Mouse (Mus musculus) myocyte (in vitro differentiated cells): Measurements from ENCODE around the gene Lrcol1.

Source experiments
- CEBPB ChIP-seq: IDR thresholded peaks from 2 replicates; pipeline ENCODE4 v1.6.1; 2011; ENCODE audit warnings: mild to moderate bottlenecking, moderate library complexity; ENCODE audit not compliant: poor library complexity, insufficient read depth, severe bottlenecking
- E2F4 ChIP-seq: IDR thresholded peaks from one replicate; pipeline ENCODE4 v1.6.1; 2011; ENCODE audit warnings: mild to moderate bottlenecking, control low read depth, moderate library complexity; ENCODE audit not compliant: insufficient read depth
- MAX ChIP-seq: IDR thresholded peaks from one replicate; pipeline ENCODE4 v1.6.1; 2011; ENCODE audit warnings: low read depth, mild to moderate bottlenecking, control low read depth
- MYOD1 ChIP-seq, 3 experiments: IDR thresholded peaks; one replicate each; pipeline ENCODE4 v1.6.1; 2011; ENCODE audit warnings: control low read depth in 2 of 3, low read depth in 2 of 3, mild to moderate bottlenecking in 2 of 3, moderate library complexity in 1 of 3; ENCODE audit not compliant: insufficient read length in 2 of 3, control insufficient read depth in 1 of 3
- MYOG ChIP-seq, 3 experiments: IDR thresholded peaks; one replicate each; pipeline ENCODE4 v1.6.1; 2011; ENCODE audit warnings: control low read depth in 2 of 3, low read depth in 2 of 3, mild to moderate bottlenecking in 2 of 3; ENCODE audit not compliant: insufficient read length in 2 of 3, control insufficient read depth in 1 of 3, insufficient read depth in 1 of 3
- POLR2A ChIP-seq: IDR thresholded peaks from one replicate; pipeline ENCODE4 v1.6.1; 2011; ENCODE audit warnings: low read depth, mild to moderate bottlenecking, control low read depth, moderate library complexity; ENCODE audit not compliant: insufficient read length
- POLR2AphosphoS2 ChIP-seq: IDR thresholded peaks from one replicate; pipeline ENCODE4 v1.6.1; 2011; ENCODE audit warnings: low read depth, control low read depth; ENCODE audit not compliant: insufficient read length
- SRF ChIP-seq: IDR thresholded peaks from one replicate; pipeline ENCODE4 v1.6.1; 2011; ENCODE audit warnings: low read depth; ENCODE audit not compliant: control insufficient read depth, insufficient read length
- TCF12 ChIP-seq: IDR thresholded peaks from one replicate; pipeline ENCODE4 v1.6.1; 2011; ENCODE audit warnings: mild to moderate bottlenecking, control low read depth; ENCODE audit not compliant: poor library complexity, insufficient read depth, severe bottlenecking
- USF1 ChIP-seq: IDR thresholded peaks from one replicate; pipeline ENCODE4 v1.6.1; 2011; ENCODE audit warnings: low read depth, mild to moderate bottlenecking, control low read depth, moderate library complexity

GRCm38 (mm10) chr5:110379086-110379485 lies 34.6 kb downstream of the Lrcol1 start:
- no peak for TF ChIP-seq CEBPB
- no peak for TF ChIP-seq POLR2AphosphoS2
- TF ChIP-seq MAX: no peak
- no peak for TF ChIP-seq POLR2A
- no peak for TF ChIP-seq SRF
- no peak for TF ChIP-seq USF1
- no peak for TF ChIP-seq TCF12
- no peak for TF ChIP-seq E2F4
- no peak for TF ChIP-seq MYOD1 (IDR thresholded peaks at IDR 0.05; ENCODE audit: control insufficient read depth in 1 of 3, insufficient read length in 2 of 3, low read depth in 2 of 3)
- no peak for TF ChIP-seq MYOG (IDR thresholded peaks at IDR 0.05; ENCODE audit: control insufficient read depth in 1 of 3, insufficient read depth in 1 of 3, insufficient read length in 2 of 3, low read depth in 2 of 3)
